In the genomic region with DNA sequence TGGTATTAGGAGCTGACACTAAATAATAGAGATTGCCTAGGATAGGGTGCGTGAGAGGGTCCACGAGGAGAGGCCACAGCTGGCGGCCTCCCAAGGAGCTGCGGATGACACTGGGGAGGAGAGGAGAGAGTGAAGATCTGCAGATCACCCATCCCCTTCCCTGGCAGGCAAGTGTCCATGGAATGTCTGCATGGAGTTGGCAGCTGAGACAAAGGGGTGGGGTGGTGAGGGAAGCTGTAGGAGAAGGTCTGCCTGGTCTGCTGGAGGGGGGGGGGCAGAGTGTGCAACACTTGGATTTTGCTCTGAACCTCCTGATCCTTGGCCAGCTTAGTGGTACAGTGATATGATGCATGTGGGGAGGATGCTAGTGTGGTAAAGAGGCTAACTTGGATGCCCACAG, we compare ENCODE assay signal across 19 mouse cellular contexts. TPM values are rescaled to one million over a fixed set of nuclear protein-coding genes. Genes with fewer than 3 reads are reported as not detected.
DNase-seq lines count a peak whose midpoint lies in the region; ATAC-seq lines count a peak whose summit lies in the region.
"Had no signal": no experiment of that assay in that cellular context is flagged by ENCODE, and none has a peak within 500 bp of the region (broad histone marks: within the 10 kb centered on the region; RNA-seq: fewer than 3 reads in every experiment).

No protein-coding gene starts in this region.

- ATAC-seq in kidney, embryonic 16.5 days (ENCODE audit: low FRiP score, low TSS enrichment) = no peak
- ATAC-seq: forebrain, embryonic 14.5 days; forebrain, embryonic 16.5 days had no signal

- no peak overlapping the region for H3K4me2 ChIP-seq in kidney, embryonic 16.5 days (replicated peaks; ENCODE audit: low read depth, low read length)
- H3K4me2 ChIP-seq: embryonic facial prominence, embryonic 13.5 days; embryonic facial prominence, embryonic 15.5 days; forebrain, embryonic 12.5 days had no signal

- H3K27ac ChIP-seq in kidney, embryonic 16.5 days (ENCODE audit: low read length) = no peak overlapping the region
- H3K27ac ChIP-seq: embryonic facial prominence, embryonic 13.5 days; embryonic facial prominence, embryonic 15.5 days; forebrain, embryonic 10.5 days; forebrain, embryonic 12.5 days had no signal

- H3K4me1 ChIP-seq in kidney, embryonic 16.5 days (ENCODE audit: insufficient read depth, low read length) = no peaks in the 10 kb centered on the region
- H3K4me1 ChIP-seq: embryonic facial prominence, embryonic 13.5 days; embryonic facial prominence, embryonic 15.5 days; forebrain, embryonic 10.5 days; forebrain, embryonic 12.5 days had no signal

- 95% methylated on average over 4 of the region's 4 CpGs for WGBS in kidney, embryonic 16.5 days

- H3K9me3 ChIP-seq in kidney, embryonic 16.5 days (ENCODE audit: low read length) = no peaks in the 10 kb centered on the region
- H3K9me3 ChIP-seq: embryonic facial prominence, embryonic 13.5 days; embryonic facial prominence, embryonic 15.5 days; forebrain, embryonic 10.5 days; forebrain, embryonic 12.5 days had no signal

- H3K27me3 ChIP-seq in kidney, embryonic 16.5 days (ENCODE audit: insufficient read depth, low read length) = no peaks in the 10 kb centered on the region
- H3K27me3 ChIP-seq: embryonic facial prominence, embryonic 13.5 days; embryonic facial prominence, embryonic 15.5 days; forebrain, embryonic 12.5 days had no signal

- H3K4me3 ChIP-seq in kidney, embryonic 16.5 days (ENCODE audit: low read length) = no peak overlapping the region
- H3K4me3 ChIP-seq: embryonic facial prominence, embryonic 13.5 days; embryonic facial prominence, embryonic 15.5 days; erythroblast, embryonic 14.5 days; forebrain, embryonic 10.5 days; forebrain, embryonic 12.5 days had no signal

- H3K36me3 ChIP-seq in kidney, embryonic 16.5 days (ENCODE audit: insufficient read depth, low read length) = no peaks in the 10 kb centered on the region
- H3K36me3 ChIP-seq: embryonic facial prominence, embryonic 13.5 days; embryonic facial prominence, embryonic 15.5 days; forebrain, embryonic 10.5 days; forebrain, embryonic 12.5 days had no signal

- DNase-seq in kidney, adult 18-20 months = peak; percentile 0
- DNase-seq in urinary bladder, postnatal 4 days (ENCODE audit: low spot score in 2 of 2) = peak; percentile 15 to 53
- no peak for DNase-seq in urinary bladder, adult 2 months (ENCODE audit: low spot score)
- no peak for DNase-seq in adrenal gland, adult (ENCODE audit: inconsistent age in 2 of 2, low spot score in 1 of 2)
- DNase-seq: adrenal gland, adult 8-10 months; adrenal gland, postnatal 14 days; adrenal gland, postnatal 36 days; cerebellum, adult 11-12 months; cerebellum, adult 2 months; cerebellum, adult 9-10 months; cerebellum, postnatal 25 days had no signal

- H3K9ac ChIP-seq in kidney, embryonic 16.5 days (replicated peaks; ENCODE audit: low read length) = no peak overlapping the region
- H3K9ac ChIP-seq: embryonic facial prominence, embryonic 13.5 days; embryonic facial prominence, embryonic 15.5 days; forebrain, embryonic 12.5 days had no signal

RNA-seq across cellular contexts. Expression of a gene that starts 57.4 kb away (rescaled TPM):
- 4.8 and 6.4 TPM in 2 replicates for polyA plus RNA-seq in kidney, embryonic 16.5 days (2015; fragmentation: Nextera tagmentation; extraction: Ambion mirVana)
- polyA plus RNA-seq in urinary bladder, adult 2 months (2012; rRNA removed) = 22.1 and 23.4 TPM in 2 replicates

Comparison
In these comparisons a context has a peak if more than half of its experiments do, and no peak if none do; other contexts are left out.
1. DNase-seq: peak in kidney, adult 18-20 months (single experiment) and urinary bladder, postnatal 4 days (2 of 2); none in urinary bladder, adult 2 months (single experiment) and adrenal gland, adult (0 of 2).